Mouse (Mus musculus) neural tube, embryonic 12.5 days (tissue): ENCODE results near the gene Cbx6. TPM values are rescaled to one million over a fixed set of nuclear protein-coding genes. Genes with fewer than 3 reads are reported as not detected.

ENCODE experiments used
- ATAC-seq: fragments of 200-750 bp; cut with Nextera tagmentation; 2 replicates; pipeline ENCODE4 v1.8.0; 2017; ENCODE audit warnings: low read depth, mild to moderate bottlenecking, moderate TSS enrichment, moderate library complexity; ENCODE audit not compliant: low FRiP score
- H3K27ac ChIP-seq: fragments of 300-500 bp; sonication (generic); 2 replicates; pipeline ENCODE4 v1.5.1; 2016
- H3K27me3 ChIP-seq: fragments of 300-500 bp; sonication (generic); replicated peaks from 2 replicates; pipeline ENCODE4 v1.6.1; 2016; ENCODE audit warnings: mild to moderate bottlenecking
- H3K36me3 ChIP-seq: fragments of 300-500 bp; sonication (generic); 2 replicates; pipeline ENCODE4 v1.6.1; 2016; ENCODE audit warnings: mild to moderate bottlenecking
- H3K4me1 ChIP-seq: fragments of 300-500 bp; sonication (generic); 2 replicates; pipeline ENCODE4 v1.6.1; 2016
- H3K4me2 ChIP-seq: fragments of 300-500 bp; sonication (generic); replicated peaks from 2 replicates; pipeline ENCODE4 v1.6.1; 2016; ENCODE audit warnings: mild to moderate bottlenecking
- H3K4me3 ChIP-seq: fragments of 300-500 bp; sonication (generic); 2 replicates; pipeline ENCODE4 v1.5.1; 2016
- H3K9ac ChIP-seq: fragments of 300-500 bp; sonication (generic); 2 replicates; pipeline ENCODE4 v1.6.1; 2016; ENCODE audit warnings: mild to moderate bottlenecking
- H3K9me3 ChIP-seq: fragments of 300-500 bp; sonication (generic); 2 replicates; pipeline ENCODE4 v1.6.1; 2016; ENCODE audit warnings: mild to moderate bottlenecking
- WGBS: fragments of 180-500 bp; shearing (Covaris S2); methylation state at CpG from one replicate; pipeline ENCODE4 v1.1.7; 2016; 5-methylcytosine and 5-hydroxymethylcytosine counted together
- polyA plus RNA-seq: library from polyadenylated mRNA; unstranded; fragments of >200 nt; fragmentation: Nextera tagmentation; extraction: Ambion mirVana; gene quantifications from 2 replicates; pipeline ENCODE4 v1.2.1, GENCODE M21; 2016

The Cbx6 gene
- polyA plus RNA-seq, 1 experiment from 2014 or later, result 32.8 TPM

DNA sequence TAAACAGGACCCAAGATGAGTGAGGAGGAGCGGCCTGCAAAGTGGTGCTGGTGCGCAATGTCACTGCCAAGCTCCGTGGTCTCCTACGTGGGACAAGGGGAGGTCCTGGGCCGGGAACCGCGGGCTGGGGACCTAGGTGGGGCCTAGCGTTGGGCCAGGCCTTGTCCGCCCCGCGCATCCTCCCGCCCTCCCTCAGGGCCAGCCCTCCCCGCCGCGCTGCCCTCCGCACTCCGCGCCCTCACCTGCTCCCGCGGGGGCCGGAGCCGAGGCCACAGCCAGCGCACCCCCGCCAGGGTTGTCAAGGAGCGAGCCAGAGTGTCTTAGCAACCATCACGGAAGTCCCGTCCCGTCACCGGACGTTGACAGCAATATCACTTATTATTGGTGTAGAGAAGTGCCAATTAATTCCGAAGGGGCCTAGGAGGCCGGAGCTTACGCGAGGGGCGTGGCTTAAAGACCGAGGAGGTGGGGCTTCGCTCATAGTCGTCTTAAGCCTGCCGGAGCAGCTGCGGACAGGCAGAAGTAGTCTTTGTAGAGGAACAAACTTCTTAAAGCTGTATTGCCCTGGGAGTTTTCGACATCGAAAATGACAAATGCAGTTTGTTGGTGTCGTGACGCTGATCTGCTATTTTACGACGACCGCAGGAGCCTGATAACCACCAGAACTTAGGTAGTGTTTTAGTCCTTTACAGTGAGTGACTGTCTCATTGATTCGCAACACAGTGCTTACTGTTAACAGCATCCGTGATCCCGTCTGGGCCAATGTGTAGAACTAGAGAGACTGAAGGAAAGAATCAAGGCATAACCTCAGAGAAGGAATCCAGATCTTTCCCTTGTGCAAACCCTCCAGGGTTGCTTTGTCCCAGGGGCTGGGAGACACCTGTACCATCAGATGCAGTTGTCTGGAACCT is 60.1 kb downstream of the Cbx6 start:
- 0 out of 2 replicates have a peak overlapping the region, but pooled peaks have one; percentile 12 for H3K27ac ChIP-seq
- no peaks in the 10 kb centered on the region for H3K9me3 ChIP-seq
- ATAC-seq, result peak; percentile 96
- peaks cover 27% of the 10 kb centered on the region for H3K4me1 ChIP-seq
- no peaks in the 10 kb centered on the region for H3K36me3 ChIP-seq
- H3K9ac ChIP-seq, result peak overlapping the region; percentile 63
- peak overlapping the region; percentile 66 for H3K4me3 ChIP-seq
- H3K27me3 ChIP-seq, result no peaks in the 10 kb centered on the region
- peak overlapping the region; percentile 79 for H3K4me2 ChIP-seq
- WGBS, result under 1% methylated on average over 50 of the region's 50 CpGs

Other genes starting within 250 kb of the Cbx6 start
- 1.1 and 1.4 TPM in 2 replicates for gene Dmc1, start 229.6 kb downstream of the Cbx6 start, polyA plus RNA-seq
- 4.3 and 6.0 TPM in 2 replicates for gene Fam227a, start 175.7 kb downstream of the Cbx6 start, polyA plus RNA-seq
- gene Cby1, start 175.5 kb downstream of the Cbx6 start, polyA plus RNA-seq, result 72.0 and 74.2 TPM in 2 replicates
- 261 and 264 TPM in 2 replicates for gene Tomm22, start 163.8 kb downstream of the Cbx6 start, polyA plus RNA-seq
- gene Josd1, start 146.8 kb downstream of the Cbx6 start, polyA plus RNA-seq, result 26.7 and 26.9 TPM in 2 replicates
- 41.6 and 42.5 TPM in 2 replicates for gene Gtpbp1, start 143.8 kb downstream of the Cbx6 start, polyA plus RNA-seq
- 8.0 and 9.5 TPM in 2 replicates for gene Sun2, start 92.2 kb downstream of the Cbx6 start, polyA plus RNA-seq
- gene Dnal4, start 56.8 kb downstream of the Cbx6 start, polyA plus RNA-seq, result 73.1 and 79.2 TPM in 2 replicates
- 13.2 and 13.6 TPM in 2 replicates for gene Nptxr, start 29.9 kb downstream of the Cbx6 start, polyA plus RNA-seq
- 0.31 and 1.0 TPM in 2 replicates for gene Npcd, start 451 bp downstream of the Cbx6 start, polyA plus RNA-seq
- 5.5 and 5.8 TPM in 2 replicates for gene Apobec3, start 57.0 kb upstream of the Cbx6 start, polyA plus RNA-seq
- 2.6 and 2.7 TPM in 2 replicates for gene Cbx7, start 136.4 kb upstream of the Cbx6 start, polyA plus RNA-seq
- gene Pdgfb, start 180.3 kb upstream of the Cbx6 start, polyA plus RNA-seq, result 3.3 TPM in 2 replicates